Mouse (Mus musculus): ENCODE data around the gene Usp50.

Usp50 gene

DNA sequence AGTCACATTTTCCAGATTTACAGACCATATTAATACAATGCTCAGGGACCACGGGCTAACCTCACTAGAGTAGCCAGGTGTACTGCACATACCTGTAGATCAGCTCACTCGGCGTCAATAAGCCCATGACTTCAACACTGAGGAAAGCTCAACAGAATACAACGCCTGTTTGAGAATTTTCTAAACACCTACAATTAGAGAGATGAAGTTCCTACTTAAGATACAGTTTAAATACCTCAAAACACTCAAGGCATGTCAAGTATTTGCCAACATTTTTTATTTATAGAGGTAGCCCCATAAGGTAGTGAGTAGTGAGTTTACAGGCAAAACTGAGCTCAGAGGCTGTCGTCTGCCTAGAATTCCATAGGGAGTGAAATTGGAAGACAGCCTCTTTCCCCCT is 39.9 kb downstream of the Usp50 start:
- DNase-seq (ENCODE audit: low spot score), result no peak

DNA sequence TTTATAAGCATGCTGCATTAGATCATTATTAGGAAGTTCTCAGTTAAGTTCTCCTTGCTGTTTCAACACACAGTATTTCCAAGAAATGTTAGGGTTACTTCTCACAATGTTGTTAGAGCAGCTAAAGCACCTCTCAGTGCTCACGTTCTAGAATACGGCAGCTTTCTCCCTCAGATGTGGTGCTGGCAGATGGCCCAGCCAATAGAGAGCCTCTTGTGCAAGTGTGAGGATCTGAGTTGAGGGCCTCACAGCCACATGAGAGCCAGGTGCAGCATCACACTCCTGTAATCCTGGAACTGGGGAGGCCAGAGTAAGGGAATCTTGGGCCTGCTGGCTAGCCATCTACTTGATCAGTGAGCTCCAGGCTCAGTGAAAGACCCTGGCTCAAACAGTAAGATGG is 43.0 kb downstream of the Usp50 start:
- DNase-seq (ENCODE audit: low spot score), result peak; percentile 14

DNA sequence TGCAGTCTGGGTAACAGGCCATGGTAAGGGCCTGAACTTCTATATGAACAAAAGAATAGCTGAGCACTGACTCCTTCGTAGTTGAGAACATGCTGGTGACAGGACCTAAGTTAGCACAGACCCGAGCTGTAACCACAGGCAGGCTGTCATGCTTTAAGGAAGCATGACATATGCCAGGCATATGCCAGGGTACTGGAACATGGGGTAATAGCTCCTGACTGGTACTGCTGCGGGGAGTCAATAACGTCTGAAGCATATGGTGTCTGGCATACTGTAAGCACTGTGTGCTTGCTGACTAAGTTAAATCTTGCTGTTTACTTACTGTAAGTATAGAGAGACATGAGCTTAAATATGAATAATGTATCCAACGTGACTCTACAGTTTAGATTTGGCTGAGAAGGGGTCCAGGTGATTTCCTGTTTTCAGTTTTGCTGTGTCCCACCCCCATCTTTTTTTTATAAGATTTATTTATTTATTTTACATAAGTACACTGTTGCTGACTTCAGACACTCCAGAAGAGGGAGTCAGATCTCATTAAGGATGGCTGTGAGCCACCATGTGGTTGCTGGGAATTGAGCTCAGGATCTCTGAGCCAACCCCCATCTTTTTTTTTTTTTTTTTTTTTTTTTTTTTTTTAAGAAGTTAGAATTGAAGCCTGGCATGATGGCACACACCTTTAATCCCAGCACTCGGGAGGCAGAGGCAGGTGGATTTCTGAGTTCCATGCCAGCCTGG is 47.8 kb downstream of the Usp50 start:
- no peak for DNase-seq (ENCODE audit: low spot score)

DNA sequence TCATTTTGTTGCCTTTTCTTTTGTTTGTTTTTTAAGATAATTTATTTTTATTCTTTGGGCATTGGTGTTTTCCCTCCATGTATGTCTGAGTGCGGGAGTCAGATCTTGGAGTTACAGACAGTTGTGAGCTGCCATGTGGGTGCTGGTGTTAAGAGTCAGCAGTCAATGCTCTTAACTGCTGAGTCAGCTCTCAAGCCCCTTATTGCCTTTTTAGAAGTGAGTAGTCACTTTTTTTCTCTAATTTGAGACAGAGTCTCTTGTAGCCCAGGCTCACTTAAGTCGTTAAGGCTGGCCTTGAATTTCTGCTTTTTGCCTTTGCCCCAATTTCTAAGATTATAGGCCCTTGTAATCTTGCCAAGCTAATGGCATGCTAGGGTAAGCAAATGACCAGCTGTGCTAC is 52.8 kb downstream of the Usp50 start:
- no peak for DNase-seq (ENCODE audit: low spot score)

DNA sequence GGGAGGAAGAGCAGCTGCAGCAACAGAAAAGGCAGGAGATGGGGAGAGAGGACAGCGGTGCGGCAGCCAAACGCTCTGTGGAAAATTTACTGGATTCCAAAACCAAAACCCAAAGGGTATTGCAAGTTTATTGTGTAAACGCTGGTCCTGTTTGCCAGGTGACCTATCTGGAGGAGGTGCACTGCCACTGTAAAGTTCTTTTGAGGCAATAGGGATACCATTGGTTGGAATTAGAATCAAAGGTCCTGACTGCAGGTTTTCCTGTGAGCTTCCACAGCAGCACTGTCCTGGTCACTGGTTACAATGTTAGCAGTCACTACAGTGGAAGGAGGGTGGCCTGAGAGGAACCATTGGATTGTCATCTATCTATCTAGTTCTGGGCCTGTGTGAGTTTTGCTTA is 54.1 kb downstream of the Usp50 start:
- DNase-seq (ENCODE audit: low spot score), result no peak

DNA sequence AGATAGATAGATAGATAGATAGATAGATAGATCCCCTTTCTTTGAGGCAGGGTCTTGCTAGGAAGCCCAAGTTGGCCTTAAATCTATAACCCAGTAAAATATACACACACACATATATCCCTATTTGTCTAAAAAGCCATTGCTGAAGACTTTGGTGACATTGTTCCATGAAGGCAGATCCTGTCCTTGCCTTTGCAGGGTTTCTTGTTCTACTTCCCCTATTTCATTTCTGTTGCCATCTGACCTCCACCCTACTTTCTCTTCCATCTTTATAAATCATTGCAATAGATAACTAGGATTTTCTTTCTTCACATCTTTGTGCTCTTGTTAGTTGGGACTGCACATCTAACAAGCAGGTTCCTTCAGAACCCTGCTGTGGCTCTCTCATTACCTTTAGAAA is 70.3 kb downstream of the Usp50 start:
- DNase-seq (ENCODE audit: low spot score), result no peak

DNA sequence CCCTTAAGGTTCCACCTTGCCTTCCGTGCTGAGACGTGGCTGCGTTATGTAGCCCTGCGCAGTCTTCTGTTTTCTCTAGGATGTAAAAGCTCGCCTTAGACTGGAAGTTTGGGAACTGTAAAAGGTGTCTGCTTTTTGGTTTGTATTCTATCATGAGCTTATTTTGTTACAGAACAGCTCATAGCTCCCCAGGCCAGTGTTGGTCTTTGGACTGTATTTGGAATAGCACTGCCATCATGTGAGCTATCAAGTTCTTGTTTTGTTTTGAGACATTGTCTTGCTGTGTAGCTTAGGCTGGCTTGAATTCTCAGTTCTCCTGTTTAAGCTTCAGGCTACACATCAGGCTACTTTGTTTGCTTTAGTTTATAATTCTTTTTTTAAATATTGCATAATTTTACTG is 70.7 kb downstream of the Usp50 start:
- DNase-seq (ENCODE audit: low spot score), result no peak

DNA sequence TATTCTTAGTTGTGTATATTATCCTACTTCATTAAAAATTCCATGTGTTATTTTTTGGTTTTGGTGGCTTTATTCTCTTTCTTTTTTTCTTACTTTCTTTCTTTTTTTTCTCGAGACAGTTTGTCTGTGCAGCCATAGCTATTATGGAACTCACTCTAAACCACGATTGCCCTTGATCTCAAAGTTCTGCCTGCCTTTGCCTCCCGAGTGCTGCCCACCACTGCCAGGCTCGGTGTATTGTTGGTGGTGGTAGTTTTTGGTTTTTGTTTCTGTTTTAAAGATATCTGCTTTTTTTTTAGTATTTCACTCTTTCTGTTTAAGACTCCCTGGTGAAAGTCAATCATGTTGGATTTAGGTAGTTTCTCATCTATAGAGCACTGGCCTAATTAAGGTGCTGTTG is 74.9 kb downstream of the Usp50 start:
- no peak for DNase-seq (ENCODE audit: low spot score)

DNA sequence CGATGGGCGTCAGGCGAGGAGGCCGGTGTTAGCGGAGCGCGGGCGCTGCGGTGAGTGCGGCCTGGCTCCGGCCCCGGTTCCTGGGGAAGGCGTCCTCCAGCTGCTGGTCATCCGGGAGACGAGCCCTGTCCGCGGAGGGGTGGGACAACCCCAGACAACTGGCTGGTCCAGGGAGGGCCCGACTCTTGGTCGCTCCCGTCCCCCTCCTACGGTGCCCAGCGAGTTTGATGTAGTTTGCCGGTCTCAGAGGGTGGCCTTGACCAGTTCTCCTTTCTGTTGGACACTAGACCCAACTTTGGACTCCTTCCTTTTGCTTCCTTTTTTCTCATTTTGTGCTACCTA is 75.9 kb downstream of the Usp50 start:
- no peak for DNase-seq (ENCODE audit: low spot score)

DNA sequence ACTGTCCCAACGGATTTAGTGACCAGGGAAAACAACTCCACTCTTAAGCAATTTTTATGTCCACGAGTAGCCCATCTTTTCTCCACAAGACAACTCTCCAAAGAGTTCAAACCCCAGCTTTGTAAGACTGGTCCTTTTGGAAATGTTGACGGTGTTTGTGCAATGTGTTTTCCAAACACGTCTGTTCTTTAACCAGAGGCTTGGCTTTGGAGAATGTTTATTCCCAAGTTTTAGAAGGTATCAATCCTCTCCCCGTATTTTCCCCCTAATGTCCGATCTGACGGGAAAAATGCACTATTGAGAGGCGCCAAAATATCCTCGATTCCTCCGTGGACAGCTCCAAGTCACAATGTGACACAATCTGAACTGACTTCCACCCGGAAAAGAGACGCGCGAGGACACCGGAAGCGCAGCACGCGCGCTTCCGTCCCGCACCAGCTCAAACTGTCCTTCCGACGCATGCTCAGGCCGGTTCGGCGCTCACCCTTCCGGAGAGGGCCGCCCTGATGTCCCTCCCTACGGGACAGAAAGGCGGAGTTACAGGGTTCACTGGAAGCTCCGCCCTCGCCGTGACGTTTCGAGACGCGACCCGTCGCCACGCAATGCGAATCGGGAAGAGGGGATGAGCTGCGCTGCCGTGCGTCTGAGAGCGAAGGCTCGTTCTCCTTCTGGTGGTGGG is 76.4 kb downstream of the Usp50 start, which contains the start of gene Usp8:
Gene Usp8 (plus strand): TSS at position 570 of the 679 bp plus-strand sequence.
- peak; percentile 99 for DNase-seq (ENCODE audit: low spot score)

DNA sequence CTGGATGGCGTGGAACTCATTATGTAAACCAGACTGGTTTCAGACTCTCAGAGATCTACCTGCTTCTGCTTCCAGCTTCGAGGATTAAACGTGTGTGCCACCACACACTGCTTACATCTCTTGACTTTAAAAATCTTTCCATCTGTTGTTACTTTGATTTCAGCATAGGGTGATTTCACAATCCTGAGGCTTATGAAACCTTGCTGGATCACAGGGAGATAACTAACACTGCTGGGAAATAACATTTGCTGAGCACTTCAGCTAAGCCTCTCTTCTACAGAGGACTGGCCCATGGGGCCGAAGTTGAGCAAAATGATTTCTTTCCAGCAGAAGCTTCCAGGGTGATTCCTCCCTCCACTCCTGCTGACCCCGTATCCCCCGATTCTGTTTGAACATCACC is 88.0 kb downstream of the Usp50 start:
- peak; percentile 72 for DNase-seq (ENCODE audit: low spot score)

DNA sequence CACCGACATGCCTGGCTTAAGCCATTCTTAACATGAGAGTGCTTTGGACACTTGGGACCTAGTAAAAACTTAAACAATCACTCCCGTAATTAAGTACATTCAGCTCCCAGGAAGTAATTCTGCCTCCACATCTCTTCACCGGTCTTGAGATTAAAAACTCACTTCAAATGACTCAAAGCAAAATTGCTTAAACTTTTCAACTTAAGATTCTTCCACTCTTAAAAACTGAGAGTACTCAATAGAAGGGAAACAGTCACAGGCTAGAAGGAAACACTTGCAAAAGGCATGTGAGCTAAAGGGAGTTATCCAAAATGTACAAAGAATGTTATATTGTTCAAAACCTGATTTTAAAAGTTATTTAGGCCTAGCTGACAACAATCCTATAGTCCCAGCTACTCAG is 92.0 kb downstream of the Usp50 start:
- DNase-seq (ENCODE audit: low spot score), result no peak

DNA sequence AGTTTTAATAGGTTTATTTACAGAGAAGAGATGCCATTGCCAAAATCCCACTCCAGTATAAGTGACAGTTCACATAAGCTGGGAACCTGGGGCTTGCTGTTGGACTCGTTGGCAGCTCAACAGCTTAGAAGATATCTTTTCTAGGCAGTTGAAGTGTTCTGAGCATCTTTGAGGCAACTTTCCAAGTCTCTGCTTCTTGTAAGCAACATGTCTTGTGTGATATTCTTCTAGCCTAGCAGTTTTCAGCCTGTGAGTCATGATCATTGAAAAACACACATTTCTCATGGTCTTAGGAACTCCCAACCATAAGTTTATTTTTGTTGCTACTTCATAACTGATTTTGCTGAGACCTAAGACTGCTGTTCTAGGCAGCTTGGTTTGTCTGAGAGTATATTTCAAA is 100.3 kb downstream of the Usp50 start:
- DNase-seq (ENCODE audit: low spot score), result no peak

DNA sequence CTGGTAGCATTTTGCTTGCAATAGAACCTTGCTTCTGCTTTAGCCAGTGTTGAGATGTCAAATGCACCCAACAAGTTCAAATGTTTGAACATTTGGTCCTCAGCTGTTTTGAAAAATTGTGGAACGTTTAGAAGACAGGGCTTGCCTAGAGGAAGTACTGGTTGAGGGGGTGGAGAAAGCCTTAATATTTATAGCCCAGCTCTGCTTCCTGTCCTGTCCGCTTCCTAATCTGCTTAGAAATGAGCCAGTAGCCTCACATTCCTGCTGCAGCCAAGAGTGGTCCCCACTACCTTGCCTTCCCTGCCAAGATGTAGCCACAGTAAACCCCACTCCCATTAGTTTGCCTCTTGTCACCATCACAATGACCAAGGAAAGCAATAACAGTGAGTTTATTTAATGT is 100.9 kb downstream of the Usp50 start:
- DNase-seq (ENCODE audit: low spot score), result no peak

DNA sequence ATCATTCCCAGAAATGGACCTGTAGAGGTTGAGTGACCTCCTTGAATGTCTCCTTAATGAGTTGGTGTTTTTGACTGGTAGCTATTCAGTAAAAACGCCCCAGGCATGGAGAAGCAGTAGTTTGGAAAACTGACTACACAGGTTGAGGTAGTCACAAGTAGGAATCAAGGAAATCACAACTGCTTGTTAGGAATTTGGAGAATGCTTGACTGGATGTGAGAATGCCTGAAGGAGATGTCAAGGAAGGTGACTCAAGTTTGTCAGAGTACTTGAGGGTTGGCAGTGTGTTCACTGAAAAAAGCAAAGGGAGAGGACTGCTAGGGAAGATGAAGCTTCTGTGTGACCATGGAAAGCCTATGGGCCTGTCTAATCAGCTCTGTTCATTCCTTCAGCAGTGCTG is 105.9 kb downstream of the Usp50 start:
- DNase-seq (ENCODE audit: low spot score), result no peak

DNA sequence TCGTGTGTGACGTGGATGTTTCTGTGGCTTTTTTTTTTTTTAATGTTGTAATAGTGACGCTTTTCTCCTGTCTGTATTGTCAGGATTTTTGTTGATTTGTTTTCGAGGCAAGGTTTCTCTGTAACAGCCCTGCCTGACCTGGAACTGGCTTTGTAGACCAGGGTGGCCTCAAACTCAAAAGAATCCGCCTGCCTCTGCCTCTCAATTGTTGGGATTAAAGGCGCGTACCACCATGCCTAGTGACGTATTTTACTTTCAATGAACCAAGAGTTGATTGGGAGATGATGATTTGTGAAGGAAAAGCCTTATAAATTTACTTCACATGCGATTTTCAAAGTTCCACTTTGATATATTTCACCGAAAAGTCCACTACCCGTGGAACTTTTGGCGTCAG is 107.2 kb downstream of the Usp50 start, which contains the start of gene Gabpb1:
Gene Gabpb1 (minus strand): TSS at position 216 of the 394 bp plus-strand sequence.
- no peak for DNase-seq (ENCODE audit: low spot score)

DNA sequence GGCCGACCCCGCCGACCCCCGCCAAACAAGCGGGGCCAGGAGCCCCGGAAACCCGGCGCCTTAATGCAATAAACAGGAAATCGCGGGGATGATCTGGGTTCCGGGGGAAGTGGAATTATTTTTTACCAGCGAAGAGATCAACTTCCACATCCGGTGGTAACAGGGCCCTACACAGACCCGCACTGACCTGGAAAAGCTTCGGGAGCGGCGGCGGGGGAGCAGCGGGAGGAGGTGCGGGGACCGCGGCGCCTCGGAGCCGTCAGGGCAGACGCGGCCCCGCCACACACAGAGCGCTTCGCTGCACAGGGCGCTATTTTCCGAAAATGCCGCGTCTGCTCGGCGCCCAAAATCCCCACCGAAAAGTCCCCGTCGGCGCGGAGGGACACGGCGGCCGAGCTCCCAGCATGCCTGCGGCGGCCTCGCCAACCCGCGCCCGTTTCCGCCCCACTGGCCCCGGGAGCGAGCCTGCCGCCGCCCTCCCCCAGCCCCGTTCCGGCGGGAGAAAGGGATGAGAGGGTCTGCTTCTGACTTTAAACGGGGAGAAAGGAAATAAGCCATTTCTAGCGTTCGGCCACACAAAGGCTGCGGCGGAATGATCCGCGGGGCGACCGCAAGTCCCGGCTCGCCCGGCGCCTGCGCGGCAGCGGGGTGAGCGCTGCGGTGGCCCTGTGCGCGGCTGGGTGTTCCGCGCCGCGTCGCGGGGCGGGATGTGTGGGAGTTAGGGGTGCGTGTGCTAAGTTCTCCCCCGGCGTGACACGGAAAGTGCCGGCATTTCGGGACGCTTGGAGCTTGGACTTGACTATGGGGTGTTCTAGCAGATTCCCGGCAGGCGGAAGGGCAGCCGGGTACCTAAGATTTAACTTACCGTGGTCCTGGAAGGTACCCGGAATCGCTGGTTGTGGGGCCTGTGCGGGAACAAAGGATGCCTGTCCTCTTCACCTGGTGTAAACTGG is 107.8 kb downstream of the Usp50 start:
- DNase-seq (ENCODE audit: low spot score), result peak; percentile 86

DNA sequence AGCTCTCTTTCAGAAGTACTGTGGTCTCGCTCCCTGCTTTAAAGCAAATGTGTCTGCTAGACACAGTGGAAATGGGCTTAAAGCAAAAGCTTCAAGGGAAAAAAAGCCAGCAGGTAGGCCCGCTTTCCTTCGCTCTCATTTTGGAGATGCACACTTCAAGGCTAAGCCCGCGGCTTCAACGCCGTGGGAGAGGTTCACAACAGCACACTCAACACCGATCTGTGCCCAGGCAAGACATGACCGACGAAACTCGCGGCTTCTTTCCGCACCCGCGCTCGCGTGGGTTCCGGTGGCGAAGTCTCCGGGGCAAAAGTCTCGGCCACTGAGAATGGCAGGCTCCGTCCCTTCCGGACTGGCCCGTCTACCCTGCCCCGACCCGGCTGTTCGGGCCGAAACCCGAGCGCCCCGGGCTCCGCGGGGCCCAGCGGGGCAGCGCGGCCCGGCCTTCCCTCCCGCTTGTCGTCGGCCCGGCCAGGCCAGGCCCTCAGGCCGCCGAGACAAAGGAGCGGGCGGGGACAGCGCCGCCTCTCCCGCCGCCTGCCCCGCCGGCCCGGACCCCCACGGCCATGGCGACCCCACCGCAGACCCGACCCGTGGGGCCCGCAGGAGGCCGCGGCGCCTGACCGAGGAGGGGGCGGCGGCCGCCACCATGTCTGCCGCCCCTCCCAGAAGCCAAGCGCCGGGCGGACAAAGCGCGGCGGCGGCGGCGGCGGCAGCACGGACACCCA is 108.7 kb downstream of the Usp50 start:
- DNase-seq (ENCODE audit: low spot score), result peak; percentile 68

DNA sequence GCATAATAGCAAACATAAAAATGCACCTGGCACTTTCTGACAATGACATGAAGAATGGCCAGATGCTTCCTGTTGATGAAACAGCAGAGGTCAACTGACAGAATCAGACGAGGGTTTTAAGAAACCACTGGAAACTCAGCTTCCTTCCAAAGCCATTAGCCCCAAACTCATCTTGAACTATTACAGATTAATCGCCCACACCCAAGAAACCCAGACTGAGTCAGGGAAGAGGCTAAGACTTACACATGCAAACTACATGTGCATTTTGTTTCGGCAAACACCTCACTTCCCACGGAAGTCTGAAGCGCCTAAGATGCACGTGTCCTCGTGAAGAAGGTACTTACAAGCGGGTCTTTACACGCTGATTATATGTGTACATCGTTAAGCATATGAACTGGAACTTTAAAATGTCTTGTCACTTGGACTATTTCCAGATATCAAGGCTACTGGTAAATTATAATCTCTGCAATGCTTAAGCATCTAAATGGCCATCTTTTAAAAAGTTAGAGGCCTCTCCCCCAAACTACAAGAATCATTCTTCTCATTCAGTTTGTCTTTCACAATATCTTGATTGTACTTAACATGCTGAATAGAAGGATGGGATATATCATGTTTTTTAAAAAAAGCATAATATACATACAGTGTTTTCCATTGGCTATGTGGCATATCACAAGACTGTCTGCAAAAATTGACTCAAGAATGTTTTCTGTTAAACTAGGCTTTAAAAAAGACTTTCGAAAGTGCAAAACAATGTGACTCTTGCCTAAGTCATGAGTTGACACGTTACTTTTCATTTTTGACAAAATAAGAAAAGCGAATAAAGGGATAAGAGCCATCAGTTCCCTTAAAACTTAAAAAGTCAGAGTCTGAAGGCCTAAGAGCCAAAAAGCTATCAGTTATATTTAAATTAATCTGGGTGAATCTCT is 109.7 kb downstream of the Usp50 start:
- no peak for DNase-seq (ENCODE audit: low spot score)

DNA sequence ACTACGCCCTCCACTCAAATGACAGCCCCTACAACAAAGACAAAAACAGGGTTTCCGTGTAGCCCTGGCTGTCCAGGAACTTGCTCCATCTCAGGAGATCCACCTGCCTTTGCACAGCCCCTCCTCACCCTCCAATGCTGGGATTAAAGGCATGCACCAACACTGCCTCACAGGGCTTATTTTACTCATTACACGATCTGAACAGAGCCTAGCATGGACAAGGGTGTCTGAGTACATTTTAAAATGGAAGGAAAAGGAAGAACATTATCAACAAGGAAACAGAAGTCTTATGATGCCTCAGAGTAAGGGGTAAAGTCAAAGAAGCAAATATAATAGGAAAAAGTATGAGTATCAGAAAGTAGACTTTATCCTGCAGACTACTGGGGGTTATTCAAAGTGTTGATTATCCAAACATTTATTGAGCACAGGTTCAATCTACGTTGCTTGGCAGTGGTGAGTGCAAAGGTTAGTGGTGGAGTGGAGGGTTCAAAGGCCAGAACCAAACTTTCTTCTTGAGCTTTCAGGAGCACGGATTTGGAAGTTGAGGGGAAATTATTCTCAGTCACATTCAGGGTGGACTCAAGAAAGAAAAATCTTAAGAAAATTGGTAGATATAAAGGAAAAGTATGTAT is 114.5 kb downstream of the Usp50 start:
- DNase-seq (ENCODE audit: low spot score), result no peak
